Mouse (Mus musculus) thymus, adult 2 months (tissue): ENCODE results near the gene Atf6. TPM values are rescaled to one million over a fixed set of nuclear protein-coding genes. Genes with fewer than 3 reads are reported as not detected.

Experiments used
- DNase-seq: peaks from one replicate; pipeline ENCODE4 v3.0.0; 2021
- H3K27ac ChIP-seq: fragments of 200-500 bp; 2 replicates; pipeline ENCODE4 v1.5.1; 2012; ENCODE audit warnings: low read length, control low read depth; ENCODE audit not compliant: control insufficient read depth, insufficient read depth
- H3K27me3 ChIP-seq: fragments of 200-500 bp; 2 replicates; pipeline ENCODE4 v1.6.1; 2012; ENCODE audit warnings: mild to moderate bottlenecking, low read length, moderate library complexity, mixed read lengths; ENCODE audit not compliant: control insufficient read depth, insufficient read depth
- H3K36me3 ChIP-seq: fragments of 200-500 bp; 2 replicates; pipeline ENCODE4 v1.6.1; 2012; ENCODE audit warnings: mild to moderate bottlenecking, low read length, moderate library complexity; ENCODE audit not compliant: control insufficient read depth, insufficient read depth
- H3K4me1 ChIP-seq: fragments of 200-500 bp; replicated peaks from 2 replicates; pipeline ENCODE4 v1.6.1; 2012; ENCODE audit warnings: low read length; ENCODE audit not compliant: control insufficient read depth, insufficient read depth
- H3K4me3 ChIP-seq: fragments of 200-500 bp; 2 replicates; pipeline ENCODE4 v1.5.1; 2012; ENCODE audit warnings: mild to moderate bottlenecking, low read length, control low read depth, moderate library complexity; ENCODE audit not compliant: control insufficient read depth, insufficient read depth
- CTCF ChIP-seq: fragments of 200-500 bp; IDR thresholded peaks from 2 replicates; pipeline ENCODE4 v1.5.1; 2012; ENCODE audit warnings: mild to moderate bottlenecking, control low read depth, low read length, moderate library complexity, borderline replicate concordance; ENCODE audit not compliant: control insufficient read depth, poor library complexity, insufficient read depth; ENCODE audit errors: extremely low read depth
- POLR2A ChIP-seq: fragments of 200-500 bp; IDR thresholded peaks from 2 replicates; pipeline ENCODE4 v1.6.1; 2012; ENCODE audit warnings: mild to moderate bottlenecking, low read length, control low read depth, moderate library complexity; ENCODE audit not compliant: control insufficient read depth, poor library complexity, insufficient read depth; ENCODE audit errors: extremely low read depth
- WGBS: fragments of 180-500 bp; shearing (Covaris S2); methylation state at CpG from one replicate; pipeline ENCODE4 v1.1.7; 2018; 5-methylcytosine and 5-hydroxymethylcytosine counted together
- polyA plus RNA-seq: library from polyadenylated mRNA; depleted of rRNA; stranded (reverse); fragments of >200 nt; gene quantifications from 2 replicates; pipeline ENCODE4 v1.2.3, GENCODE M21; 2012

The Atf6 gene
- polyA plus RNA-seq, 1 experiment, result 7.0 TPM

GRCm38 (mm10) chr1:170701178-170701577 is 166.4 kb downstream of the Atf6 start:
- Histone ChIP-seq H3K27me3 (no peaks in the 10 kb centered on the region), H3K27ac (no peak overlapping the region), H3K36me3 (no peaks in the 10 kb centered on the region), H3K4me1 (no peaks in the 10 kb centered on the region), H3K4me3 (no peak overlapping the region)
- WGBS, result 92% methylated on average over 3 of the region's 3 CpGs
- DNase-seq, result no peak
- TF ChIP-seq CTCF (no peak), POLR2A (no peak)

GRCm38 (mm10) chr1:170700496-170701027 is 167.0 kb downstream of the Atf6 start:
- no peak for TF ChIP-seq POLR2A
- TF ChIP-seq CTCF, result no peak
- Histone ChIP-seq H3K27me3 (no peaks in the 10 kb centered on the region), H3K36me3 (no peaks in the 10 kb centered on the region), H3K4me3 (no peak overlapping the region), H3K4me1 (no peaks in the 10 kb centered on the region), H3K27ac (no peak overlapping the region)
- 88% methylated on average over 3 of the region's 3 CpGs for WGBS
- no peak for DNase-seq

GRCm38 (mm10) chr1:170699553-170699952 is 168.0 kb downstream of the Atf6 start:
- H3K36me3 ChIP-seq, result no peaks in the 10 kb centered on the region
- no peaks in the 10 kb centered on the region for H3K4me1 ChIP-seq
- TF ChIP-seq CTCF, result no peak
- no peak for TF ChIP-seq POLR2A
- no peak overlapping the region for H3K27ac ChIP-seq
- no peak for DNase-seq
- WGBS, result 93% methylated on average over 9 of the region's 9 CpGs
- H3K27me3 ChIP-seq, result no peaks in the 10 kb centered on the region
- no peak overlapping the region for H3K4me3 ChIP-seq

GRCm38 (mm10) chr1:170698771-170699170 is 168.8 kb downstream of the Atf6 start:
- Histone ChIP-seq H3K36me3 (no peaks in the 10 kb centered on the region), H3K27me3 (no peaks in the 10 kb centered on the region), H3K27ac (no peak overlapping the region), H3K4me1 (no peaks in the 10 kb centered on the region), H3K4me3 (no peak overlapping the region)
- DNase-seq, result no peak
- TF ChIP-seq CTCF (no peak), POLR2A (no peak)
- 88% methylated on average over 3 of the region's 3 CpGs for WGBS

GRCm38 (mm10) chr1:170697771-170698356 is 169.7 kb downstream of the Atf6 start:
- H3K4me3 ChIP-seq, result no peak overlapping the region
- 98% methylated on average over 7 of the region's 7 CpGs for WGBS
- TF ChIP-seq POLR2A, result no peak
- TF ChIP-seq CTCF, result no peak
- no peaks in the 10 kb centered on the region for H3K27me3 ChIP-seq
- no peaks in the 10 kb centered on the region for H3K36me3 ChIP-seq
- no peaks in the 10 kb centered on the region for H3K4me1 ChIP-seq
- no peak overlapping the region for H3K27ac ChIP-seq
- DNase-seq, result no peak

- 97% methylated on average over 8 of the region's 8 CpGs for WGBS
- no peaks in the 10 kb centered on the region for H3K4me1 ChIP-seq
- TF ChIP-seq CTCF (no peak), POLR2A (no peak)
- H3K27ac ChIP-seq, result no peak overlapping the region
- no peaks in the 10 kb centered on the region for H3K36me3 ChIP-seq
- DNase-seq, result no peak
- H3K4me3 ChIP-seq, result no peak overlapping the region
- H3K27me3 ChIP-seq, result no peaks in the 10 kb centered on the region
Observed at GRCm38 (mm10) chr1:170696996-170697395, 170.6 kb downstream of the Atf6 start.

GRCm38 (mm10) chr1:170695326-170695725 is 172.2 kb downstream of the Atf6 start:
- Histone ChIP-seq H3K36me3 (no peaks in the 10 kb centered on the region), H3K27me3 (no peaks in the 10 kb centered on the region), H3K4me3 (no peak overlapping the region), H3K4me1 (no peaks in the 10 kb centered on the region), H3K27ac (no peak overlapping the region)
- 90% methylated on average over 6 of the region's 6 CpGs for WGBS
- TF ChIP-seq POLR2A (no peak), CTCF (no peak)
- no peak for DNase-seq

GRCm38 (mm10) chr1:170694821-170695291 is 172.7 kb downstream of the Atf6 start:
- H3K27ac ChIP-seq, result no peak overlapping the region
- no peak for DNase-seq

More at GRCm38 (mm10) chr1:170694821-170695291, 172.7 kb downstream of the Atf6 start:
- Histone ChIP-seq H3K36me3 (no peaks in the 10 kb centered on the region), H3K4me3 (no peak overlapping the region), H3K4me1 (no peaks in the 10 kb centered on the region), H3K27me3 (no peaks in the 10 kb centered on the region)
- WGBS, result 59% methylated on average over 5 of the region's 5 CpGs
- TF ChIP-seq CTCF (no peak), POLR2A (no peak)
